Mouse (Mus musculus) C2C12 (cell line): ENCODE measurements around the gene Cd48.

Experiments
- CTCF ChIP-seq: IDR thresholded peaks from one replicate; pipeline ENCODE4 v1.5.1; 2011; ENCODE audit not compliant: control insufficient read depth, insufficient read depth, insufficient read length
- MYOD1 ChIP-seq: IDR thresholded peaks from one replicate; pipeline ENCODE4 v1.6.1; 2011; ENCODE audit warnings: low read depth; ENCODE audit not compliant: control insufficient read depth, insufficient read length
- USF1 ChIP-seq: IDR thresholded peaks from one replicate; pipeline ENCODE4 v1.6.1; 2011; ENCODE audit warnings: low read depth, mild to moderate bottlenecking, control low read depth, moderate library complexity

GRCm38 (mm10) chr1:171638686-171639085 lies 43.1 kb upstream of the Cd48 start:
- TF ChIP-seq USF1: no peak
- TF ChIP-seq CTCF: no peak
- TF ChIP-seq MYOD1: no peak
